In genomic region chr9:30460501-30460900, GRCm38 (mm10) we compare ENCODE assay signal across 24 mouse cellular contexts. TPM values are rescaled to one million over a fixed set of nuclear protein-coding genes. Genes with fewer than 3 reads are reported as not detected.
DNase-seq lines count a peak whose midpoint lies in the region; ATAC-seq and TF ChIP-seq lines count a peak whose summit lies in the region.
"Had no signal": no experiment of that assay in that cellular context is flagged by ENCODE, and none has a peak within 500 bp of the region (broad histone marks: within the 10 kb centered on the region; RNA-seq: fewer than 3 reads in every experiment).

No protein-coding gene starts in this region.

- 83% methylated on average over 8 of the region's 8 CpGs for WGBS in limb, embryonic 14.5 days
- WGBS in limb, embryonic 10.5 days, result 80% methylated on average over 8 of the region's 8 CpGs
- 20% methylated on average over 8 of the region's 8 CpGs for WGBS in heart, embryonic 16.5 days

- H3K27me3 ChIP-seq in limb, embryonic 14.5 days (ENCODE audit: control insufficient read depth, insufficient read depth, low read length), result no peaks in the 10 kb centered on the region
- no peaks in the 10 kb centered on the region for H3K27me3 ChIP-seq in limb, embryonic 10.5 days (ENCODE audit: low read depth, poor library complexity, severe bottlenecking)
- no peaks in the 10 kb centered on the region for H3K27me3 ChIP-seq in heart, embryonic 16.5 days (ENCODE audit: control insufficient read depth, insufficient read depth, low read length)
- H3K27me3 ChIP-seq: hindbrain, embryonic 13.5 days; limb, embryonic 12.5 days; megakaryocyte, embryonic 14.5 days; midbrain, embryonic 12.5 days; neural tube, embryonic 13.5 days had no signal

- H3K4me2 ChIP-seq in limb, embryonic 14.5 days (replicated peaks; ENCODE audit: low read depth, low read length, severe bottlenecking), result no peak overlapping the region
- H3K4me2 ChIP-seq in heart, embryonic 16.5 days (ENCODE audit: low read depth, low read length), result peak overlapping the region; percentile 25
- H3K4me2 ChIP-seq: hindbrain, embryonic 13.5 days; limb, embryonic 12.5 days; liver, embryonic 11.5 days; midbrain, embryonic 12.5 days; neural tube, embryonic 13.5 days had no signal

- H3K9ac ChIP-seq in limb, embryonic 14.5 days (ENCODE audit: low read depth, low read length, severe bottlenecking), result no peak overlapping the region
- H3K9ac ChIP-seq in heart, embryonic 16.5 days (ENCODE audit: low read length), result 0 out of 2 replicates have a peak overlapping the region, but pooled peaks have one; percentile 22
- H3K9ac ChIP-seq: hindbrain, embryonic 13.5 days; limb, embryonic 12.5 days; midbrain, embryonic 12.5 days; neural tube, embryonic 13.5 days had no signal

- H3K4me3 ChIP-seq in limb, embryonic 14.5 days (replicated peaks; ENCODE audit: low read length), result no peak overlapping the region
- no peak overlapping the region for H3K4me3 ChIP-seq in limb, embryonic 10.5 days
- H3K4me3 ChIP-seq in heart, embryonic 16.5 days (ENCODE audit: low read length), result no peak overlapping the region
- H3K4me3 ChIP-seq: hindbrain, embryonic 13.5 days; limb, embryonic 12.5 days; megakaryocyte, embryonic 14.5 days; midbrain, embryonic 12.5 days; neural tube, embryonic 13.5 days had no signal

- peaks cover 39% of the 10 kb centered on the region for H3K36me3 ChIP-seq in limb, embryonic 14.5 days (ENCODE audit: control insufficient read depth, insufficient read depth, low read length)
- peaks cover 44% of the 10 kb centered on the region for H3K36me3 ChIP-seq in limb, embryonic 10.5 days
- peaks cover 17% of the 10 kb centered on the region for H3K36me3 ChIP-seq in heart, embryonic 16.5 days (ENCODE audit: control insufficient read depth, insufficient read depth)

- H3K4me1 ChIP-seq in limb, embryonic 14.5 days (ENCODE audit: control insufficient read depth, insufficient read depth, low read length), result no peaks in the 10 kb centered on the region
- H3K4me1 ChIP-seq in limb, embryonic 10.5 days, result no peaks in the 10 kb centered on the region
- peaks cover 19% of the 10 kb centered on the region for H3K4me1 ChIP-seq in heart, embryonic 16.5 days (ENCODE audit: control insufficient read depth, insufficient read depth, low read length)
- H3K4me1 ChIP-seq: hindbrain, embryonic 13.5 days; midbrain, embryonic 12.5 days; neural tube, embryonic 13.5 days had no signal

- no peaks in the 10 kb centered on the region for H3K9me3 ChIP-seq in limb, embryonic 14.5 days (ENCODE audit: control insufficient read depth, low read length)
- H3K9me3 ChIP-seq in limb, embryonic 10.5 days (replicated peaks), result no peaks in the 10 kb centered on the region
- no peaks in the 10 kb centered on the region for H3K9me3 ChIP-seq in heart, embryonic 16.5 days (replicated peaks; ENCODE audit: control insufficient read depth, low read length)
- H3K9me3 ChIP-seq: G1E; hindbrain, embryonic 13.5 days; limb, embryonic 12.5 days; megakaryocyte, embryonic 14.5 days; midbrain, embryonic 12.5 days; neural tube, embryonic 13.5 days had no signal

- 0 out of 2 replicates have a peak, but pooled peaks have one; percentile 26 for ATAC-seq in limb, embryonic 14.5 days (ENCODE audit: low FRiP score, low read depth)
- peak; percentile 84 for ATAC-seq in heart, embryonic 16.5 days (replicated peaks; ENCODE audit: extremely low read depth, insufficient read depth, low FRiP score)
- ATAC-seq: forebrain, embryonic 14.5 days; intestine, postnatal 0 days had no signal

- intact Hi-C loops in gastrocnemius, postnatal 14 days (cut with DNase I; ENCODE audit: low total_unique reads), result no loop called here

- TF ChIP-seq POLR2A in limb, embryonic 14.5 days (IDR thresholded peaks at IDR 0.05; ENCODE audit: borderline replicate concordance, extremely low read depth, insufficient read depth, insufficient read length), result no peak

- DNase-seq in gastrocnemius, adult 18-20 months (ENCODE audit: low spot score), result peak; percentile 27
- DNase-seq in gastrocnemius, postnatal 14 days, result no peak
- DNase-seq in limb, embryonic 14.5 days (ENCODE audit: low spot score), result no peak
- DNase-seq in limb, embryonic 10.5 days (ENCODE audit: low spot score), result no peak
- DNase-seq in thymus, postnatal 10 days (ENCODE audit: low spot score in 2 of 2), result no peak
- no peak for DNase-seq in lung, postnatal 25 days (ENCODE audit: low spot score)
- DNase-seq in layer of hippocampus, adult 8-10 months (ENCODE audit: low spot score in 2 of 2), result no peak
- DNase-seq: adrenal gland, adult 8-10 months; cerebellum, adult 2 months; cerebellum, postnatal 25 days; gastrocnemius, postnatal 10 days; kidney, postnatal 14 days; lung, postnatal 4 days; right cerebral cortex, postnatal 4 days had no signal

- no peak overlapping the region for H3K27ac ChIP-seq in limb, embryonic 14.5 days (replicated peaks; ENCODE audit: low read depth, low read length)
- no peak overlapping the region for H3K27ac ChIP-seq in limb, embryonic 10.5 days
- peak overlapping the region; percentile 81 for H3K27ac ChIP-seq in heart, embryonic 16.5 days (ENCODE audit: low read length)
- H3K27ac ChIP-seq: hindbrain, embryonic 13.5 days; limb, embryonic 12.5 days; midbrain, embryonic 12.5 days; neural tube, embryonic 13.5 days had no signal

RNA-seq across cellular contexts. Expression of gene Snx19, which starts 33.6 kb away (rescaled TPM):
- total RNA-seq in gastrocnemius, adult 18-20 months (2021), result 10 to 100 TPM; 22.6 to 22.7 TPM
- 10 to 100 TPM; 17.6 to 18.7 TPM for total RNA-seq in gastrocnemius, postnatal 14 days (2021)
- 17.7 and 20.1 TPM in 2 replicates for polyA plus RNA-seq in limb, embryonic 14.5 days (2012; rRNA removed)
- polyA plus RNA-seq in limb, embryonic 14.5 days (2014; fragmentation: Nextera tagmentation; extraction: Ambion mirVana), result 19.1 and 24.3 TPM in 2 replicates
- 17.8 and 21.5 TPM in 2 replicates for polyA plus RNA-seq in limb, embryonic 10.5 days (2016; fragmentation: Nextera tagmentation; extraction: Ambion mirVana)
- 13.6 and 14.4 TPM in 2 replicates for polyA plus RNA-seq in heart, embryonic 16.5 days (2015; fragmentation: Nextera tagmentation; extraction: Ambion mirVana)
- total RNA-seq in layer of hippocampus, adult 8-10 months (2022), result 10 to 100 TPM; 50.1 to 59.5 (median 52.0) TPM
